Mouse (Mus musculus) stomach, embryonic 16.5 days (tissue): ENCODE measurements at regions not wholly inside any gene's neighbourhood (a gene's known extent, or its start where the extent isn't known, plus 50 kb on each side); places are given as distances from the start of the nearest gene placed in this dataset.

Source experiments
- ATAC-seq: fragments of 200-750 bp; cut with Nextera tagmentation; 2 replicates; pipeline ENCODE4 v1.8.0; 2017; ENCODE audit warnings: moderate number of reproducible peaks, moderate TSS enrichment; ENCODE audit not compliant: insufficient read depth, low FRiP score
- H3K27ac ChIP-seq: fragments of 300-500 bp; sonication (generic); 2 replicates; pipeline ENCODE4 v1.5.1; 2014; ENCODE audit warnings: low read length
- H3K27me3 ChIP-seq: fragments of 300-500 bp; sonication (generic); 2 replicates; pipeline ENCODE4 v1.6.1; 2014; ENCODE audit warnings: low read length, control low read depth, mixed read lengths; ENCODE audit not compliant: control insufficient read depth, insufficient read depth
- H3K36me3 ChIP-seq: fragments of 300-500 bp; sonication (generic); 2 replicates; pipeline ENCODE4 v1.6.1; 2014; ENCODE audit warnings: low read length; ENCODE audit not compliant: control insufficient read depth, insufficient read depth
- H3K4me1 ChIP-seq: fragments of 300-500 bp; sonication (generic); 2 replicates; pipeline ENCODE4 v1.6.1; 2014; ENCODE audit warnings: low read length, control low read depth, mixed read lengths; ENCODE audit not compliant: control insufficient read depth, insufficient read depth
- H3K4me2 ChIP-seq: fragments of 300-500 bp; sonication (generic); 2 replicates; pipeline ENCODE4 v1.6.1; 2014; ENCODE audit warnings: low read depth, low read length, mixed read lengths
- H3K4me3 ChIP-seq: fragments of 300-500 bp; sonication (generic); replicated peaks from 2 replicates; pipeline ENCODE4 v1.5.1; 2014; ENCODE audit warnings: mild to moderate bottlenecking, low read length
- H3K9ac ChIP-seq: fragments of 300-500 bp; sonication (generic); 2 replicates; pipeline ENCODE4 v1.6.1; 2014; ENCODE audit warnings: low read length
- H3K9me3 ChIP-seq: fragments of 300-500 bp; sonication (generic); replicated peaks from 2 replicates; pipeline ENCODE4 v1.6.1; 2016; ENCODE audit warnings: low read length, control low read depth; ENCODE audit not compliant: control insufficient read depth
- WGBS: fragments of 180-500 bp; shearing (Covaris S2); extraction: QIAGEN DNeasy Blood & Tissue Kit; methylation state at CpG from one replicate; pipeline ENCODE4 v1.1.7; 2014; 5-methylcytosine and 5-hydroxymethylcytosine counted together

GRCm38 (mm10) chr8:103343891-103344290 is 558.4 kb upstream of the Cdh11 start:
- no peaks in the 10 kb centered on the region for H3K36me3 ChIP-seq
- H3K4me3 ChIP-seq, result no peak overlapping the region
- no peak for ATAC-seq
- H3K9ac ChIP-seq, result no peak overlapping the region
- H3K4me1 ChIP-seq, result no peaks in the 10 kb centered on the region
- H3K9me3 ChIP-seq, result no peaks in the 10 kb centered on the region
- 82% methylated on average over 3 of the region's 3 CpGs for WGBS
- H3K27me3 ChIP-seq, result no peaks in the 10 kb centered on the region
- no peak overlapping the region for H3K27ac ChIP-seq
- H3K4me2 ChIP-seq, result no peak overlapping the region

GRCm38 (mm10) chr8:103344871-103345270 is 559.4 kb upstream of the Cdh11 start:
- WGBS, result 76% methylated on average over 2 of the region's 2 CpGs
- no peak overlapping the region for H3K27ac ChIP-seq
- no peak overlapping the region for H3K4me2 ChIP-seq
- H3K36me3 ChIP-seq, result no peaks in the 10 kb centered on the region
- no peaks in the 10 kb centered on the region for H3K4me1 ChIP-seq
- H3K9ac ChIP-seq, result no peak overlapping the region
- ATAC-seq, result no peak
- no peaks in the 10 kb centered on the region for H3K27me3 ChIP-seq
- no peaks in the 10 kb centered on the region for H3K9me3 ChIP-seq
- H3K4me3 ChIP-seq, result no peak overlapping the region

- Histone ChIP-seq H3K9me3 (no peaks in the 10 kb centered on the region), H3K4me2 (no peak overlapping the region), H3K36me3 (no peaks in the 10 kb centered on the region), H3K4me1 (no peaks in the 10 kb centered on the region), H3K9ac (no peak overlapping the region), H3K4me3 (no peak overlapping the region), H3K27ac (no peak overlapping the region), H3K27me3 (no peaks in the 10 kb centered on the region)
- 45% methylated on average over 7 of the region's 7 CpGs for WGBS
- peak; percentile 40; the same call in 1 of the 2 replicates for ATAC-seq
Observed at GRCm38 (mm10) chr8:103347158-103347871, 561.9 kb upstream of the Cdh11 start.

GRCm38 (mm10) chr8:103361713-103362112 is 576.3 kb upstream of the Cdh11 start:
- Histone ChIP-seq H3K27me3 (no peaks in the 10 kb centered on the region), H3K4me3 (no peak overlapping the region), H3K9ac (no peak overlapping the region), H3K27ac (no peak overlapping the region), H3K9me3 (no peaks in the 10 kb centered on the region), H3K4me1 (no peaks in the 10 kb centered on the region), H3K36me3 (no peaks in the 10 kb centered on the region), H3K4me2 (no peak overlapping the region)
- 61% methylated on average over 3 of the region's 3 CpGs for WGBS
- no peak for ATAC-seq

- no peak overlapping the region for H3K4me2 ChIP-seq
- H3K27ac ChIP-seq, result no peak overlapping the region
- H3K27me3 ChIP-seq, result no peaks in the 10 kb centered on the region
- no peaks in the 10 kb centered on the region for H3K36me3 ChIP-seq
- WGBS, result 40% methylated on average over 2 of the region's 2 CpGs
- H3K9ac ChIP-seq, result no peak overlapping the region
- H3K4me3 ChIP-seq, result no peak overlapping the region
- ATAC-seq, result no peak
- no peaks in the 10 kb centered on the region for H3K9me3 ChIP-seq
- no peaks in the 10 kb centered on the region for H3K4me1 ChIP-seq
Observed at GRCm38 (mm10) chr8:103370394-103370793, 585.0 kb upstream of the Cdh11 start.

GRCm38 (mm10) chr8:103373007-103373406 is 587.6 kb upstream of the Cdh11 start:
- 53% methylated on average over 1 of the region's 1 CpGs for WGBS
- no peak for ATAC-seq
- Histone ChIP-seq H3K9me3 (no peaks in the 10 kb centered on the region), H3K27me3 (no peaks in the 10 kb centered on the region), H3K4me1 (no peaks in the 10 kb centered on the region), H3K4me3 (no peak overlapping the region), H3K27ac (no peak overlapping the region), H3K9ac (no peak overlapping the region), H3K36me3 (no peaks in the 10 kb centered on the region), H3K4me2 (no peak overlapping the region)

- Histone ChIP-seq H3K9ac (no peak overlapping the region), H3K27me3 (no peaks in the 10 kb centered on the region), H3K4me3 (no peak overlapping the region), H3K4me2 (no peak overlapping the region), H3K4me1 (no peaks in the 10 kb centered on the region), H3K36me3 (no peaks in the 10 kb centered on the region), H3K9me3 (no peaks in the 10 kb centered on the region), H3K27ac (no peak overlapping the region)
- WGBS, result 65% methylated on average over 4 of the region's 4 CpGs
- no peak for ATAC-seq
Observed at GRCm38 (mm10) chr8:103374151-103374550, 588.7 kb upstream of the Cdh11 start.

- Histone ChIP-seq H3K36me3 (no peaks in the 10 kb centered on the region), H3K27me3 (no peaks in the 10 kb centered on the region), H3K4me1 (no peaks in the 10 kb centered on the region), H3K4me3 (no peak overlapping the region), H3K9ac (no peak overlapping the region), H3K9me3 (no peaks in the 10 kb centered on the region), H3K27ac (no peak overlapping the region), H3K4me2 (no peak overlapping the region)
- WGBS, result 13% methylated on average over 3 of the region's 3 CpGs
- no peak for ATAC-seq
Observed at GRCm38 (mm10) chr8:103378545-103378944, 593.1 kb upstream of the Cdh11 start.

- Histone ChIP-seq H3K4me1 (no peaks in the 10 kb centered on the region), H3K9ac (no peak overlapping the region), H3K27ac (no peak overlapping the region), H3K4me2 (no peak overlapping the region), H3K36me3 (no peaks in the 10 kb centered on the region), H3K4me3 (no peak overlapping the region), H3K27me3 (no peaks in the 10 kb centered on the region), H3K9me3 (no peaks in the 10 kb centered on the region)
- no peak for ATAC-seq
- 64% methylated on average over 3 of the region's 3 CpGs for WGBS
Observed at GRCm38 (mm10) chr8:103381575-103381974, 596.1 kb upstream of the Cdh11 start.
